Mouse (Mus musculus) liver, embryonic 11.5 days (tissue): ENCODE data around the gene 4931409K22Rik. TPM values are rescaled to one million over a fixed set of nuclear protein-coding genes. Genes with fewer than 3 reads are reported as not detected.

Experiments
- ATAC-seq: fragments of 200-750 bp; cut with Nextera tagmentation; replicated peaks from 2 replicates; pipeline ENCODE4 v1.8.0; 2017; ENCODE audit warnings: moderate number of reproducible peaks, mild to moderate bottlenecking, moderate TSS enrichment, moderate library complexity; ENCODE audit not compliant: low FRiP score
- DNase-seq: peaks from one replicate; pipeline ENCODE4 v3.0.0-alpha.2; 2017; ENCODE audit warnings: low spot score
- H3K27ac ChIP-seq: fragments of 300-500 bp; sonication (generic); 2 replicates; pipeline ENCODE4 v1.5.1; 2014; ENCODE audit warnings: mild to moderate bottlenecking, low read depth, low read length, control low read depth
- H3K27me3 ChIP-seq: fragments of 300-500 bp; sonication (generic); replicated peaks from 2 replicates; pipeline ENCODE4 v1.6.1; 2014; ENCODE audit warnings: low read length, mixed read lengths; ENCODE audit not compliant: control insufficient read depth, insufficient read depth
- H3K36me3 ChIP-seq: fragments of 300-500 bp; sonication (generic); 2 replicates; pipeline ENCODE4 v1.6.1; 2014; ENCODE audit warnings: mild to moderate bottlenecking, low read length, moderate library complexity, mixed read lengths; ENCODE audit not compliant: control insufficient read depth, insufficient read depth
- H3K4me1 ChIP-seq: fragments of 300-500 bp; sonication (generic); replicated peaks from 2 replicates; pipeline ENCODE4 v1.6.1; 2014; ENCODE audit warnings: low read length, mixed read lengths; ENCODE audit not compliant: control insufficient read depth, insufficient read depth
- H3K4me2 ChIP-seq: fragments of 300-500 bp; sonication (generic); 2 replicates; pipeline ENCODE4 v1.6.1; 2014; ENCODE audit warnings: mild to moderate bottlenecking, control low read depth, moderate library complexity
- H3K4me3 ChIP-seq: fragments of 300-500 bp; sonication (generic); 2 replicates; pipeline ENCODE4 v1.5.1; 2014; ENCODE audit warnings: low read depth, low read length, control low read depth
- H3K9ac ChIP-seq: fragments of 300-500 bp; sonication (generic); 2 replicates; pipeline ENCODE4 v1.6.1; 2014; ENCODE audit warnings: low read depth, low read length, control low read depth
- H3K9me3 ChIP-seq: fragments of 300-500 bp; sonication (generic); 2 replicates; pipeline ENCODE4 v1.6.1; 2016; ENCODE audit warnings: low read length, inconsistent platforms, mixed read lengths; ENCODE audit not compliant: control insufficient read depth
- WGBS: fragments of 180-500 bp; shearing (Covaris S2); extraction: QIAGEN DNeasy Blood & Tissue Kit; methylation state at CpG from one replicate; pipeline ENCODE4 v1.1.7; 2014; 5-methylcytosine and 5-hydroxymethylcytosine counted together
- polyA plus RNA-seq: library from polyadenylated mRNA; unstranded; fragments of >200 nt; fragmentation: Nextera tagmentation; extraction: Ambion mirVana; gene quantifications from 2 replicates; pipeline ENCODE4 v1.2.1, GENCODE M21; 2014

Gene 4931409K22Rik
- polyA plus RNA-seq, 1 experiment from 2014 or later, result 0.18 TPM

DNA sequence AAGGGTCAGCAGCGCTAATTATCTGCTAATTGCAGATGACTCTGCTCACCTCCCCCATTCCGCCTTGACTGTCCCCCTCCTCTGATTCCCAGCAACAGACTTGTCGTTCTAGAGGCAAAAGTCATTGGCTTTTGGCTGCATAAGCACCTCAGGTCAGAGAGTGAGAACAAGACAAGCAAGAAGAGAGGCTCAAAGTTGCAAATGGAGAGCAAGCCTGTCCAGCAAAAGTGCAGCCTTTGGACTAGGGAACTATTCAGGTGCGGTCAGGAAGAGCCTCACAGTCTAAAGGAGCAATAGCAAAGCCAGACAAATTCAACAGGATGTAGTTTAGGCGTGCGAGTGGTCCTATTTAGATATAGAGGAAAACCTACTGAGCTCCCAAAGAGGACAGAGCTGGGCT is 28.8 kb downstream of the 4931409K22Rik start:
- Histone ChIP-seq H3K9me3 (no peaks in the 10 kb centered on the region), H3K27ac (no peak overlapping the region), H3K27me3 (peaks cover 96% of the 10 kb centered on the region), H3K36me3 (no peaks in the 10 kb centered on the region), H3K4me2 (no peak overlapping the region), H3K9ac (no peak overlapping the region), H3K4me1 (peaks cover 11% of the 10 kb centered on the region), H3K4me3 (no peak overlapping the region)
- WGBS, result 20% methylated on average over 6 of the region's 6 CpGs
- DNase-seq, result no peak
- ATAC-seq, result no peak

DNA sequence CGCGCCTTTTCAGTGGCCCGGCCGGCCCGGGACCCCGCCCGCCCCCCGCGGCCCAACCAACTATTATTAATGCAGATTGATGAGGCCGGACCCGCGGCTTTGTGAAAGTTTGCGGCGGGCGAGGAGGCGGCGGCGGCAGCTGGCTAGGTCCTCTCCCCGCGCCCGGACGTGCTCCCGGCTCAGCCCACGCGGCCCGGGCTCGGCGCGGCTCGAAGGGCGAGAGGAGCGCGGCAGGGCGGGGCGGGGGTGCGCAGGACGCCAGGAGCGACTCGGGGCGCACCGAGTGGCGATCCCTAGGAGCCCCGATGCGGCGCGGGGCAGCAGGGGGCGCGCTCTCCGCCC is 29.7 kb downstream of the 4931409K22Rik start, which contains the start of gene Gbx1:
Gbx1 (minus strand) TSS at position 314 of the 342 bp plus-strand sequence.
- WGBS, result under 1% methylated on average over 41 of the region's 49 CpGs
- Histone ChIP-seq H3K9me3 (no peaks in the 10 kb centered on the region), H3K36me3 (no peaks in the 10 kb centered on the region), H3K4me3 (peak within 1 kb of the TSS; percentile 46), H3K27ac (no peak within 1 kb of the TSS), H3K27me3 (peaks cover 99% of the 10 kb centered on the region), H3K9ac (no peak within 1 kb of the TSS), H3K4me1 (peaks cover 11% of the 10 kb centered on the region), H3K4me2 (peak within 1 kb of the TSS; percentile 65)
- ATAC-seq, result no peak
- DNase-seq, result no peak

DNA sequence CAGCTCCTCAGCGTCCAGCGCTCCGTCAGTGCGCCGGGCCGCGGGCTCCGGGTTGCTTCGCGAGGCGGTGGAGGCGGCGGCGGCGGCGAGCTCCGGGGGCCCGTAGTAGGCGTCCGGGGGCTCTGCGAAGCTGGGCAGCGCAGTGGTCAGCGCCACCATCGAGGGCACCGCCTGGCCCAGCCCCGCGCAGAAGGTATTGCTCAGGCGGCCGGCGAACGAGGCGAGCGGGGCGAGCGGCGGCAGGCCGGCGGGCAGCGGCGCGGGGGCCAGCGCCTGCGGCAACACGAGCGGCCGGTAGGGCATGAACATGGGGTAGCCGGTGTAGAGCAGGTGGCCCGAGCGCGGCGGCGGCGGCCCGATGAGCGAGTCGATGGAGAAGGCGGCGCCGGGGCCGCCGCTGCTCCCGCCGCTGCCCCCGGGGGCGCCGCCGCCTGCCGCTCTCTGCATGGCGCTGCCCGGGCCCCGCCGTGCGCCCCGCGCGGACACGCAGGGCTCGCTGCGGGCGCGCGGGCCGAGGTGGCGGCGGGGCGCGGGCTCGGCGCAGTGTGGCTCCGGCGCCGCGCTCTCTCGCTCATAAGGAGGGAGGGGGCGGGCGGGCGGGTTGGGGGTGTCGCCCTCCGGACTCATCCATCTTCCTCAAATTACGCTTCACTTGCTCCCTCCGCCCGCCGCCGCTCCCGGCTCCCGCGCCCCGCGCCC is 30.3 kb downstream of the 4931409K22Rik start:
- Histone ChIP-seq H3K36me3 (no peaks in the 10 kb centered on the region), H3K4me3 (peak overlapping the region; percentile 46), H3K27me3 (peaks cover 96% of the 10 kb centered on the region), H3K4me2 (peak overlapping the region; percentile 65), H3K27ac (no peak overlapping the region), H3K9me3 (no peaks in the 10 kb centered on the region), H3K4me1 (peaks cover 11% of the 10 kb centered on the region), H3K9ac (no peak overlapping the region)
- ATAC-seq, result no peak
- no peak for DNase-seq
- 1% methylated on average over 86 of the region's 109 CpGs for WGBS

DNA sequence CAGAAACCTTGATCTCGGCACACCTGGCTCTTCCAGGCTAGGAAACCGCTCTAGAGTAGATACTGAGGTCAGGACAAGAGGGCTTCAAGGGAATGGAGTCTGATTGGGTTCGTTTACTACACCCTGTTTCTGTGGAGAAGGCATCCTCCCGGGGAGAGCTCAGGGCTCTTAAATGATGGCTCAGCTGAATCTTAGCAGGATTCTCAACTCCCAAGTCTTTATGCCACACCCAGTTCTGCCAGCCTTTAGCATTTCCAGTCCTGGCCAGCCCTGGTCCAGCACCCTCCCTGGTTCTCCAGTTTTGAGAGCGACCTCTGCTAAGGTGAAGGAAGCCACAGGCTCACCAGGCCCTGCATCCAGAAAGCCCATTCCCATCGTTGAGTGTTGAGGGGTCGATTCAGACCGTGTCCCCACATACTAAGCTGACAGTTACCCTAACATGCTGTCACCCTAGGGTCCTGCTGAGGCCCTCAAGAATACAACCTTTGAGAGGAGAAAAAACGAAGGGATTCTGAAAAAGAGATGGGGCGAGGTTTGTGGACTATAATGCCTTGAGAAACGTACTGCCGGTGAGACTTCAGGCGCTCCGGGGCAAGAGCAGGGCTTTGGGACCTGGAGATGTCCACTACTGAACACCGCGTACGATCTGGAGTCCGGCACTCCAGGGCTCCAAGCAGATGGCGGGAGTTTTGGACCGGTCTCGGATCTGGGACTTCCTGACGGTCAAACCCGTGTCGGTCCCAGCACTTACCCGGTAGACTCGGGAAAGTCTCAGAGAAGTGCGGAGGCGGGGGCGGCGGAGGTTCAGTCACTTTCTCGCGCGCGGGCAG is 31.0 kb downstream of the 4931409K22Rik start:
- H3K4me3 ChIP-seq, result peak overlapping the region; percentile 46; the same call in 1 of the 2 replicates
- no peaks in the 10 kb centered on the region for H3K36me3 ChIP-seq
- no peaks in the 10 kb centered on the region for H3K9me3 ChIP-seq
- WGBS, result 5% methylated on average over 34 of the region's 34 CpGs
- DNase-seq, result no peak
- H3K27me3 ChIP-seq, result peaks cover 89% of the 10 kb centered on the region
- ATAC-seq, result no peak
- H3K4me2 ChIP-seq, result peak overlapping the region; percentile 65
- H3K27ac ChIP-seq, result no peak overlapping the region
- H3K9ac ChIP-seq, result no peak overlapping the region
- H3K4me1 ChIP-seq, result peaks cover 11% of the 10 kb centered on the region

DNA sequence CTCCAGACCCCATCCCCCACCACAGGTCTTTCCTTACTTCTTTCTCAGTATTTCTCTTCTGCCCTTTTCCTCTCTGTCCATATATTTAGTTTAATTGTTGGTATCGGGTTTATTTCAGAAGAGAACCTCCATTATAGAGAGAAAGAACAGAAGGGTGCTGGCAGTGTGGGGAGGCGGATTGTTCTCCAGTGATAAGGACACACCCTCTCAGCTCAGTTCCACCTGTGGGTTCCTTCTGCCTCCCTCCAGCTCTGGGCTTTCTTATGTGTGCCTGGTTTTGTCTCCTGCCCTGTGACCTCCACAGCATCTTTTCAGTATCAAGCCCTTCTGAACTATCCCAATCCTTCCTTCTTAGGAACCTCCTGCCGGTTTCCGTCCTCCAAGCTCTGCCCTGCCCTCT is 32.1 kb downstream of the 4931409K22Rik start:
- WGBS, result 16% methylated on average over 4 of the region's 4 CpGs
- no peak overlapping the region for H3K4me3 ChIP-seq
- no peak overlapping the region for H3K4me2 ChIP-seq
- ATAC-seq (no peak), DNase-seq (no peak)
- no peaks in the 10 kb centered on the region for H3K9me3 ChIP-seq
- no peaks in the 10 kb centered on the region for H3K36me3 ChIP-seq
- peaks cover 11% of the 10 kb centered on the region for H3K4me1 ChIP-seq
- H3K27ac ChIP-seq, result no peak overlapping the region
- H3K9ac ChIP-seq, result no peak overlapping the region
- peaks cover 82% of the 10 kb centered on the region for H3K27me3 ChIP-seq

DNA sequence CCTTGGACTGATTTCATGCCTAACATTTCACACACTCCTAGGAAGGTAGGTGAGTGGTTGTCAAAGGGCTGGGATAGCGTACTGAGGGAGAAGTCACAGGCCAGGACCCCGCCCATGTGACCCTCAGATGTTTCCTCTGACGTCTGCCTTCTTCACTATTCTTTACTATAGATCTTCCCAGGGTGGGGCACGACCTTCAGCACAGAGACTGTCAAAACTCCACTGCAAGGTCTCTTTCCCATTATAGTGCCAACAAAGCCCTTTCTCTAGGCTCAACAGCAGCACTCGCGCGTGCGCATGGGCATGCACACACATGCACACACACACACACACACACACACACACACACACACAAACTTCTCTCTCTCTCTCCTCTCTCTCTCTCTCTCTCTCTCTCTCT is 32.8 kb downstream of the 4931409K22Rik start:
- Histone ChIP-seq H3K27me3 (peaks cover 75% of the 10 kb centered on the region), H3K4me2 (no peak overlapping the region), H3K27ac (no peak overlapping the region), H3K9ac (no peak overlapping the region), H3K9me3 (no peaks in the 10 kb centered on the region), H3K4me3 (no peak overlapping the region), H3K4me1 (peaks cover 11% of the 10 kb centered on the region), H3K36me3 (no peaks in the 10 kb centered on the region)
- 51% methylated on average over 8 of the region's 8 CpGs for WGBS
- no peak for ATAC-seq
- DNase-seq, result no peak

DNA sequence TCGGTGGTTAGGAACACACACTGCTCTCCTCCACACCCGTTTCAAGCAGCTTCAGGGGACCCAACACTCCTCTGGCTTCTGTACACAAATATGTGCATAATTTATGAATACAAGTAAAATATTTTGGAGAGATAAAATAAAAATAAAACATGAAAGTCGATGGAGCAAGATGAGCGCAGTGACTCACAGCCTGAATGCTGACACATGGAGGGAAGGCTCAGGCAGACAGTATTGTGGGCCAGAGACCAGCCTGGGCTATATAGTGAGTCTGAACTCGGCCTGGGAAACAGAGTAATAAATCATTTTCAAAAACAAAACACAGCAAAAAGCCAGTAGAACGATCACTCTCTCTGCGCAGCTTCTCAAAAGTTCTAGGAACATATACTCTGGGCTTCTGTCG is 35.2 kb downstream of the 4931409K22Rik start:
- no peaks in the 10 kb centered on the region for H3K9me3 ChIP-seq
- DNase-seq, result no peak

DNA sequence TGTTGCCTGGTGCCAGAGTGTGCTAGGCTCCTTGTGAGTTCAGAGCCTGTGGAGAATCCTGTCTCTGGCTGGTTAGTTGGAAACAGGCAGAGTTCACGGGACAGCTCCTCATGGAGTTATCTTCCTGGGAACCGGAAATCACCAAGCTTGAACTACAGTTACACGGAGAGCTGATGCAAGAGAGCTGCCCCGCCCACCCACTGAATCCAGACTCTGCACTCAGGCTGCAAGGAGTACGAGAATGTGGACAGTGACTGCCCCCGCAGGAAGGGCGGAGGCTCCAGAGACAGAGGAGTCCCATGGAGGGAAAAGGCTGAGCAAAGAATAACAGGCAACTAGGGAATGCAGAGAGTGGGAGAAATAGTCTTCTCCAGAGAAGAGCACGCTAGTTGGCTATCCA is 44.3 kb downstream of the 4931409K22Rik start:
- H3K4me3 ChIP-seq, result no peak overlapping the region
- peaks cover 3% of the 10 kb centered on the region; the same call in 1 of the 2 replicates for H3K4me1 ChIP-seq
- peaks cover 6% of the 10 kb centered on the region; the same call in 1 of the 2 replicates for H3K27me3 ChIP-seq
- H3K9me3 ChIP-seq, result no peaks in the 10 kb centered on the region
- 41% methylated on average over 8 of the region's 8 CpGs for WGBS
- DNase-seq, result no peak
- H3K9ac ChIP-seq, result no peak overlapping the region
- no peak for ATAC-seq
- H3K36me3 ChIP-seq, result no peaks in the 10 kb centered on the region
- no peak overlapping the region for H3K27ac ChIP-seq
- H3K4me2 ChIP-seq, result no peak overlapping the region

More for the DNA sequence above, 35.2 kb downstream of the 4931409K22Rik start:
- no peak overlapping the region for H3K9ac ChIP-seq
- peaks cover 55% of the 10 kb centered on the region for H3K27me3 ChIP-seq
- H3K4me1 ChIP-seq, result peaks cover 4% of the 10 kb centered on the region
- 60% methylated on average over 8 of the region's 8 CpGs for WGBS
- H3K4me3 ChIP-seq, result no peak overlapping the region
- ATAC-seq, result no peak
- no peaks in the 10 kb centered on the region for H3K36me3 ChIP-seq
- H3K27ac ChIP-seq, result no peak overlapping the region
- no peak overlapping the region for H3K4me2 ChIP-seq
